Mouse (Mus musculus): Measurements from ENCODE around the gene Tmprss3.
A peak's percentile ranks its signal among the peaks of the same experiment; 100 is the strongest.

The Tmprss3 gene

GRCm38 (mm10) chr17:31195207-31195606, 3.6 kb downstream of the Tmprss3 start:
- no peak for DNase-seq (ENCODE audit: low spot score)

- DNase-seq (ENCODE audit: low spot score): no peak
These were observed 5.4 kb downstream of the Tmprss3 start for GRCm38 (mm10) chr17:31193360-31193759.

- no peak for DNase-seq (ENCODE audit: low spot score)
These were observed 6.1 kb downstream of the Tmprss3 start for GRCm38 (mm10) chr17:31192663-31193062.

- DNase-seq (ENCODE audit: low spot score): no peak
These were observed 7.0 kb downstream of the Tmprss3 start for GRCm38 (mm10) chr17:31191825-31192224.

GRCm38 (mm10) chr17:31187370-31187769, 11.4 kb downstream of the Tmprss3 start:
- peak; percentile 73 for DNase-seq (ENCODE audit: low spot score)

GRCm38 (mm10) chr17:31184269-31184990, 14.3 kb downstream of the Tmprss3 start:
- peak; percentile 18 for DNase-seq (ENCODE audit: low spot score)

- no peak for DNase-seq (ENCODE audit: low spot score)
These were observed 15.4 kb downstream of the Tmprss3 start for GRCm38 (mm10) chr17:31183180-31183974.

GRCm38 (mm10) chr17:31181490-31181889, 17.3 kb downstream of the Tmprss3 start:
- no peak for DNase-seq (ENCODE audit: low spot score)

GRCm38 (mm10) chr17:31176321-31176720, 22.5 kb downstream of the Tmprss3 start:
- no peak for DNase-seq (ENCODE audit: low spot score)

- DNase-seq (ENCODE audit: low spot score): no peak
These were observed 29.0 kb downstream of the Tmprss3 start for GRCm38 (mm10) chr17:31169796-31170195.

- DNase-seq (ENCODE audit: low spot score): no peak
These were observed 33.6 kb downstream of the Tmprss3 start, which contains the start of gene Tff1 for GRCm38 (mm10) chr17:31165127-31165526. Gene Tff1 (minus strand): TSS chr17:31165277.

- DNase-seq (ENCODE audit: low spot score): no peak
These were observed 35.0 kb downstream of the Tmprss3 start for GRCm38 (mm10) chr17:31163821-31164220.

GRCm38 (mm10) chr17:31162607-31163006, 36.2 kb downstream of the Tmprss3 start:
- no peak for DNase-seq (ENCODE audit: low spot score)

GRCm38 (mm10) chr17:31160291-31160690, 38.5 kb downstream of the Tmprss3 start:
- no peak for DNase-seq (ENCODE audit: low spot score)

GRCm38 (mm10) chr17:31157921-31158320, 40.9 kb downstream of the Tmprss3 start:
- no peak for DNase-seq (ENCODE audit: low spot score)

- no peak for DNase-seq (ENCODE audit: low spot score)
These were observed 45.0 kb downstream of the Tmprss3 start for GRCm38 (mm10) chr17:31153785-31154184.

GRCm38 (mm10) chr17:31152966-31153499, 45.7 kb downstream of the Tmprss3 start:
- no peak for DNase-seq (ENCODE audit: low spot score)

- DNase-seq (ENCODE audit: low spot score): no peak
These were observed 46.3 kb downstream of the Tmprss3 start for GRCm38 (mm10) chr17:31152512-31152911.

GRCm38 (mm10) chr17:31145998-31146397, 52.8 kb downstream of the Tmprss3 start:
- DNase-seq (ENCODE audit: low spot score): no peak

- DNase-seq (ENCODE audit: low spot score): no peak
These were observed 54.4 kb downstream of the Tmprss3 start, which contains the start of gene Tff2 for GRCm38 (mm10) chr17:31144040-31145037. Gene Tff2 (minus strand): TSS chr17:31144282.

GRCm38 (mm10) chr17:31142116-31142515, 56.7 kb downstream of the Tmprss3 start:
- no peak for DNase-seq (ENCODE audit: low spot score)

GRCm38 (mm10) chr17:31138398-31138797, 60.4 kb downstream of the Tmprss3 start:
- DNase-seq (ENCODE audit: low spot score): peak; percentile 73
